Mouse (Mus musculus) spleen, postnatal 14 days (tissue): Measurements from ENCODE around the gene Tnni3k.

Source experiments
- DNase-seq, 2 experiments: peaks; one replicate each; pipeline ENCODE4 v3.0.0; 2021 to 2022; ENCODE audit warnings: low spot score in 2 of 2

Gene Tnni3k

DNA sequence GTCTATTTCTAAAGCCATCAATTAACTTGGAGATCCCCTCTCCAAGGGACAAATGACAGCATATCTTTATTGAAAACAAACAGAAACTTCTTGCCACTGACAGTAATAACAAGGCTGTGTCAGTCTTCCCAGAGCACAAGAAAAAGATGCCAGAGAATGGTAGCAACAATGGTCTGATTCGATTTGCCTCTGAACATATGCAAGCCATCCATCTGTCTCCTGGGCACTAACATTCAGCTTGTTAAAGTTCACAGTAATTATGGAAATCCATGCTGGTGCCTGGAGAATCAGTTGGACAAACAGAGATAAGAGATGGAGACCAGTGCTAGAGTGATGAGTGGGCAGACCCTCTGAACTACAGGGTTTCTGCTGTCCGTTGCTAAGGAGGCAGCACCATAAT lies 102.1 kb downstream of the Tnni3k start:
- no peak for DNase-seq

DNA sequence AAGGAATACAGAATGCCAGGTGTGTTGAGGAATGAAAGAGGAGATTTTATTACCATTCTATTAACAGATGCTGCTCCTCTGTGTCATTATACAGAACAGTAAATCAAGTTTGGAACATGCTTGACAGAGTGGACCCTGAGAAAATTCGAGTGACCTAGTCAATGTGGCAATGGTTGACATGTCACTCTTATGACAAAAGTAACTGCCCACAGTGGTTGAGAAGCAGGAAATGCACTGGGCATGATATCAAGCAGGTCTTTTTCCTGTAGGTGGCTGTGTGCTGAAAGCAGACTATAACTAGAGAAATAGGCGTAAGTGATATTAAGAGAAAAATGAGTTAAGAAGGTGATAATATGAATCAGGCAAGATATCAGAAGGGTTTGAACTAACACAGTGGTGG lies 105.7 kb downstream of the Tnni3k start:
- no peak for DNase-seq

DNA sequence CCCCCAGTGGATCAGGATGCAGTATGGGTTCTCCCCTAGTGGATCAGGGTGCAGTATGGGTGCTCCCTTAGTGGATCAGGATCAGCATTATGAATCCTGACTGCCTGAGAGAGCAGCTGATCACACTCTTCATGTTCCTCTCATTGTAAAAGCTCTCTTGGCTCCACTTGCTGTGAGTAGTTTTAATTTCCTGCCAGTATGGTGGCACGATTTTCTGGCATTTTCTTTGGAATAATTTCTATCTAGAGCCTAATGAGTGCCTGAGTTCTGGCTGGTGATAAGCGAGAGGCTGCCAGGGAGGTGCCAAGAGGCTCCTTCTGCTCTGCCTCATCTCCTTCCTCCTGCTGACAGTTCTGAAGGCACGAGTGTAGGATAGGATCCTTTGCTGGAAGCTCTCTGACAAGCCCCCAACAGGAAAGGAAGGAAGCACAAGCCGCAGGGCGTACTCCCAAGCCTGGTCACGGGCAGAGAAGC lies 109.5 kb downstream of the Tnni3k start:
- DNase-seq: no peak

DNA sequence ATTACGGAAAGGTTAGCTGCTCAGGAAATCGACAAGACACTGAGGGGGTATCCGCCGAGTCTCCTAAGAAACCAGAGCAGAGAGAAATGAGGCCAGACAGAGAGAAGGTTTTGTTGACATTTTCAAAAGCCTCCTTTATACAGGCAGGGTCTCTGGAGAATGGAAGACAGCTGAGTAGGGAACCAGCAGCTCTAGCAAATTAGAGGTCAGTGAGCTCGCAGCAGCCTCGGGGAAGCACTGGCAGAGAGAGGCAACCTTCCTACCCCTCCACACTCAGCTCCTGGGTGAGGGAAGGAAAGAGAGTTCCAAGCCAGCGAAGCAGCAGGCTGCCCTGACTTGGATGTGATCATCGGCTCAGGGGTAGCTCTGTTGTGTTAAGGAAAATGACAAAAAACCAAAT lies 127.5 kb downstream of the Tnni3k start:
- DNase-seq: no peak

DNA sequence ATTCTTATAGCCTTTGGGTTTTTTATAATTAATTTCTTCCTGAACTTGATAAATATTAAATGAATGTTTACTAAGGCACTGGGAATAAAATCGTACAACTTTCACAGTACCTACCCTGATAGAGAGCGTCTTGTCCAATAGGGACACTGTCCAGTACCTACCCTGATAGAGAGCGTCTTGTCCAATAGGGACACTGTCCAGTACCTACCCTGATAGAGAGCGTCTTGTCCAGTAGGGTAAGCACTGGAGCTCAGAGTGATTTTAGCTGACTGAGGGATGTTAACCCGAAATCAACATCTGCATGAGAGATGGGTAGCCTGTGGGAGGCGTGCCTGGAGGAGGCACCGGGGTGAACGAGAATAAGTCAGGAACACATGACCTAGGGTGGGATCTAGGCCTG lies 130.3 kb downstream of the Tnni3k start:
- no peak for DNase-seq

DNA sequence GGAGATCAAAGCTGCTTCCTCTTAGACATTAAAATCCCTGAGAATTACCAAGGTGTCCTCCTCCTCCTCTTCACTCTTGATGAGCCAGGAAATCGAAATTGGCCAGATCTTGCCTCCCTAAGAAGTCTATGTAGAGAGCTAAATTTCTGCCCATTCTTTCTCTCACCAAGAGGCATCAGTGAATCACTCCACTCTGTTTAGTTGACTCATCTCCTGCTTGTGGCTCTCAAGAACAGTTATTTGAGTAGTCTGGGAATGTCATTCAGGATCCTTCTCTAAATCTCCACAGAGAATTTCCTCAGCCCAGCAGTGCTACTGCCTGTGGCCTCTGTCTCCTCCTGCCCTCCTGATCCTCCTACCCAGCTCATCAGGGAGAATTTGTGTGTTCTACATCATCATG lies 139.6 kb downstream of the Tnni3k start:
- no peak for DNase-seq

DNA sequence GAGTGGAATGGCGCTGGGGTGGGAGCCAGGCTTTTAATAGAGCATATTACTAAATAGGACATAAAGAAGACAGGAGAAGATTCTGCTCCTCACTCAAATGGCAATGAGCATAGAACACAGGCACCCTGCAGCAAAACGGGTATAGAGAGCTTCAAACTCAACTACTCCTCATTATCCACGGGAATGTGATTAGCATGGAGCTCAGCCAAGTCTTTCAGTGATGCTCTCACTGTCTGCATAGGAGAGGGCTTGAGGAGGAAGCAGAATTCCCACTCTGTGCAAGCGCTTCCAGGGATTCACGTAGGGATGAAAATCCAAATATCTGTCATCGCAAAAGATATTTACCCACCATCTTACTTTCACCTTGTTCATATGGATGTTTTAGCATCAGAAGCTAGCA lies 141.6 kb downstream of the Tnni3k start:
- DNase-seq: no peak

DNA sequence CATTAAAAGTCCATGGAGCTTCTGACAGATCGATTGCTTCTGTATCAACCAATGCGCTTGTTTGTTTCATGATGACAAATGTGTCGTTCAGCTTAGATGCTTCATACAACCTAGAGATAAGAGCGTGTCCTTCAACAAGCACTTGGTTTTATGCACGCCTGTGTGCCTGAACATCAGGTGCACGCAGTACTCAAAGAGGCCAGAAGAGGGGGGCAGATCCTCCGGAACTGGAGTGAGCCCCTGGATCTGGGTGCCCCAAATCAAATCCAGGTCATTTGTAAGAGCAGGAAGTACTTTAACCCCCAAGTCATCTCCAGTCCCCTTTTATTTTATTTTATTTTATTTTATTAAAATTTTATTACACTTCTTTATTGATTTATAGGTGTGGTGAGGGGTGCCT lies 158.5 kb downstream of the Tnni3k start:
- no peak for DNase-seq

DNA sequence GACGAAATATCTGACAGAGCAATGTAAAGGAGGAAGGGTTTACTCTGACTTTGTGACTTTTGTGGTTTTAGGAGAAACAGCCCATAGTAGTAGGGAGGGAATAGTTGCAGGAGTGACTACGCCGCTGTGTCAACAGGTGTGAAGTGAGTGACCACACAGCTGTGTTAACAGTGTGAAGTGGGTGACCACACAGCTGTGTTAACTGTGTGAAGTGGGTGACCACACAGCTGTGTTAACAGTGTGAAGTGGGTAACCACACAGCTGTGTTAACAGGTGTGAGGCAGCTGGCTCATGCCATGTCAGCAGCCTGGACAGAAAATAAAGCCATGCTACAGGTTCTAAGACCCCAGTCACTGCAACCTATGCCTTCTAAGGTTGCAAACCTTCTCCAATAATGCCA lies 162.0 kb downstream of the Tnni3k start:
- no peak for DNase-seq

DNA sequence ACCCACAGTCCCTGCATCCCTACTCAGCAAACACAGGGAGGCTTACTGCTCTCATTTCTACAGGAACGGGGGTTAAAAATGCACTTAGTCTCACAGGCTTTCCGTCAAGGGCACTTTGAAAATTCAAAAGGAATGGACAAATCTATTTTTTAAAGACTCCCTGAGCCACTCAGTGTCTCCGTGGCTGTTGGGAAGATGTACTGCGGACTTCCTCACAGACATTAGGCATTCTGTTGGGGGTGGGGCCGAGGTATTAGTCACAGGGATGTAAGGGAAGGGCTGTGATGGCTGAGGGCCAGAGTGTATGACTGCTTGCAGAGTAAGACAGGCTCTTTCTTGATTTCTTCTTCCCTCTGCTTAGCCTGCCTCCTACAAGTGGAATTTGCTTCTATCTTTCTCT lies 169.8 kb downstream of the Tnni3k start:
- no peak for DNase-seq

DNA sequence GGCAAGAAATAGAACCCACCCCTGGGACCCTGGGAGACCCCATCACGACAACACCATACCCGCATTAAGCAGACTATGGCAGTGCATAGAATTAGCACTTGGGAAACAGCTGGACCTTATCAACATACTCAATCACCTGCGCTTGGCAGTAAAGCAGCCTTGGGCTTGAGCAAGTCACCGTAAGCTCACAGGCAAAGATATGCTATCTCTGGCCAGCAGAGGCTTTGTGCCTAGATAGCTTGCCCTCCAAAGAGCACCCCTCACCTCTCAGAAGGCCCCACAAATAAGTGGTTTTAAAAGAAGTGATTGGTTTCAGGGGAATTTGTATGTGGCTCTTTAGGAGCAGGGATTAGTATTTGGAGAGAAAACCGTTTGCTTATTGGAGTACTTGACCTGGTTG lies 170.2 kb downstream of the Tnni3k start:
- DNase-seq: no peak

DNA sequence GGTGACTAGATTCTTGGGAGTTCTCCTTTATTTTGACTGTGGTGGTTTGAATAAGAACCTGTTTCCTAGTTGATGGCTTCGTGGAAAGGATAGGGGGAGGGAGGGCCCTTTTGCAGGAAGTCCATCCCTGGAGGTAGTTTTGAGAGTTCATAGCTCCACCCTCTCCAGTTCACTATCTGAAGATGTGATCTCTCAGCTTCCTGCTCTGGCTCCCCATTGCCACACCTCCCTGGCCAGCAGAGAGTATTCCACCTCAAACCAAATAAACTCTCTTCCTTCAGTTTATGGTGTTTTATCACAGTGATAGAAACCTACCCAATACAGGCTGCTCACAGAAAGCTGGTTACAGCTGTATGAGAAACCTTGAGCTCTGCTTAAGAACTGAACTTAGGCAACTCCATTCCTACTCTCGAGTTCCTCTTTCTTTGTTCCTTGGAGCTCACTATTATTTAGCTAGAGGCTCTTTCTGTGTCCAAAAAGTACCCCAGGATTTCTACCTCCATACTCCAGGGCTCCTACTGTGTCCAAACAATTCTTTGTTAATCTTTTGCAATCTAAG lies 173.7 kb downstream of the Tnni3k start:
- DNase-seq: no peak

DNA sequence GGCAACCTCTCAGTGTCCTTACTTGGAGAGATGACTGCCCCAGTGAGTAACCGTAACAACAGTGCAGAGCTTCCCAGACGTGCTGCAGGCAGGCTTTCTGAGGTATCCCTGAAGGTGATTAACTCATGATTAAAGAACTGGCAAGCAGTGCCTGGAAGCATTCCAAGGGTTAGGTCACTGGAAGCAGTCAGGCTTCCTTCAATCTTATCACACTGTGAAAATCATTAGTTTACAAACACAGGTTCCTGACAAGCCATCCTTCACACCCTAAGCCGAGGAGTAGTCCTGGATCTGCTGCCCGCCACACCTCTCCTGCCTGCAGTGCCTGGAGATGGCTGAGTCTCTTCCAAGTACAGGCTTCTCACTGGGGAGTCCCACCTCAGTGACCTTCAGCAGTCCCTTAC lies 174.7 kb downstream of the Tnni3k start:
- DNase-seq: no peak

DNA sequence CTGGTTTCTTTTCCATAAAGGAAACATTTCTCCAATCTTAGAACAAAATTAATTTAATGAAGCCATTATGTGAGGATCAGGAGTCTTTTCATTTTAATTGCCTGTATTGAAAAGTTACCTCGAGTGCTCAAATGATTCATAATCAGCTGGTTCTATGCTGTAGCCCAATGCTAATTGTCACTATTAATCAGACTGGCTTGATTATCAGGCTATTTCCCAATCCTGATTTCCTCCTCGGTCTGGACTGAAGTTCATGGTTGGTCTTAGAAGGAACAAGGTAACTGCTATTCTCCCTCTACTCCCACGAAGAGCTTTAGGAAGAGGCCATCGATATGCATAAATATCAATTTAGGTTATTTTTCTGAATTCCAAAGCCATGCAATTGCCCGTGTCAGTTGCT lies 175.1 kb downstream of the Tnni3k start:
- DNase-seq: no peak

DNA sequence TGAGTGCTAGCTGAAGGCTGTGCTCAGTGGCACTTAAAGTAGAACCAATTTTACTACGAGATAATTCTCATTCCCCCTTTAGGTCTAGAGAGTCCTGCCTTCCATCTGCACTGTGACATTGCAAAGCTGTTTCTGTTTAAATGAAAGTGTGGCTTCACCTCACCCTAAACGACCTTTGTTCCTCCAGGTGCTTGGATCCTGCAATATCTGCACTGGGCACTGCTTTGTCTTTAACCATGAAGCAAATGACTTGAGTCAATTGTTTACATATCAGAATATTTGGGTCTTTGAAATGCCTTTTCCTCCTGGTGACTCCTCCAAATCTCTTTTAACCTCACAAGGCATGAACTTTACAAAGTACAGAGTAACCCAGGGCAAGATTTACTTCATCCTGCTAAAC lies 175.7 kb downstream of the Tnni3k start:
- DNase-seq: no peak

DNA sequence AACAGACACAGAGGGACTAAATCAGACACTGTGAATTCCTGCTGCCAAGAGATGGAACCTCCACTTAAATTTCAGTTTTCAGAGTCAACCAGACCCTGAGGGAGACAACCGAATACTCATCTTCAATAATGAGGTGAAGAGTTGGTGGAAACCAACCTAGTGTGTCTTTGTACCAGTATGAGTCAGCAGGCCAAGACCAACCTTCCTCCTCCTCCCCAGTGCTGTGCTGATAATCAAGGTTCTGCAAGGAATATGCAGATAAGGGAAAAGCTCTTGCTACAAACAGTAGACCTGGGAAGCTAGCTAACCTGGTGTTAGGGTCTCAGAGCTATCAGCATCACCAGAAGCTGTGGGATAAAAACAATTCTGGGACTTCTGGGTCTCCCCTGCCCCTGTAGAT lies 176.1 kb downstream of the Tnni3k start:
- no peak for DNase-seq

DNA sequence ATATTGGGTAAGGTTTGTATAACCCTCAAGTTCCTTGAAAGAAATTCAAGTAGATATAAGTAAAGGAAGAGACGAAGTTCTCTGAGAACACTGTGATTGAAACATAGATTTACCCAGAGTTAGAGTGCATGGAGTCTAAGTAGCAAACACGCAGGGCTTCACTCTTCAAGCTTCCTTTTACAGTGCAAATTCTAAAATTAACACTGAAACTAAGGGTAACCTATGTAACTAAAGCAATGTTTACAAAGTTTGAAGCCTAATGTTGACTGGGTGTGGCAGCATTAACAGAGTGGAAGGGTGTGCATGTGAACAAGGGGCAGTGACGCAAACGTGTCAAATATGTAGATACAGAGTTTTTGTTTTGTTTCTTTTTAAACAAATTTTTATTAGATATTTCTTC lies 186.4 kb downstream of the Tnni3k start:
- DNase-seq: no peak

DNA sequence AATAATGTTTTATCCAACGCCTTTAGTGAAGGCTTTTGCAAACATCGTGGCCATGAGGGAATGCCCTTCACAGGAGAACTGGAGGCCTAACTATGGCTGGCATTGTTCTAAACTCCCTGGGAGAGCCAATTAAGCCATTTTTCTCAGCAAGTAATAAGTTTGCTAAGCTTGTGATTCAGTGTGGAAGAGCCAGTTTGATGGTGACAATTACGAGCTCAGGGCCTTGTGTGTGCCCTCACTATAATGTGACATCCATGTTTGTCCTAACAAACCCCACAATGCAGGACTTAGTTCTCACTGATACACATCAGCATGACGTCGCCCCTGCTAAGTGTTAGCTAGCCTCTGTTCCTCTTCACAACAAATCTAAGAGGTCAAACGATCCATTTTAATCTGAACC lies 193.3 kb downstream of the Tnni3k start:
- no peak for DNase-seq

DNA sequence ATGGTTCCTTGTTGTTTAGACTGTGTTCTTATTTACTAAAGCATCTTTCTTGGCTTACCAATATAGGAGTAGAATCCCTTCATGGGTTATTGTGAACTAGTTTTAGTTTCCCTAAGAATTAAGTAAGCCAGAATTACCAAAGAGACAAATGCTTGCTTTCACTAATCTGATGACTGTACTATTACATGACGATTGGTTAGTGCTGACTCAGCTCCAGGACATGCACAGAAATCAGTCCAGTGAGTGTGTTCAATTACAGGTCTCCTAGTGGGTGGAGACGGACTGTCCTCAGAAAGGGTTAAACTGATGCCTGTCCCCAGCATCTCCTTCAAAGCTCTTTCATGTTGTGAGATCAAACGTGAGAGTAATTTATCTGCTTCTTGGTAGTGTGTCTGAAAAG lies 195.5 kb downstream of the Tnni3k start:
- no peak for DNase-seq

DNA sequence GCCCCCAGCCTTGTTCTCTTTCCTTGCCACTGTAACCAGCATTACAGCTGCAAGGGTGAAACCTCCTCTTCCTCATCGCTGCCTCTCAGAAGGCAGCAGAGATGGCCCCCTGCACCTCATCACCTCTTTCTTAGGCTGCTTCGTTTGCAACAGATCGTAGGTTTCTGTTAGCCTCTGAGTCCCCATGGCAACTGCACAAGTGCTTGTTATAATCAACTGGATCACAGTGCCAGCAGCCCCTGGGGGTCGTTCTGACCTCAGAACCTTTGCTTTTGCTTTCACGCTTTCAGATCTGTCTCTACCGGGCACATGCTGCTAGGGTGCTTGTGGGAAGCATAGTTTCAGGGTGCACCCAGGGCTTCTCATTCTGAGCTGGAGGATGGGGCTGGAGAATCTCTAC lies 201.9 kb downstream of the Tnni3k start:
- DNase-seq: no peak

DNA sequence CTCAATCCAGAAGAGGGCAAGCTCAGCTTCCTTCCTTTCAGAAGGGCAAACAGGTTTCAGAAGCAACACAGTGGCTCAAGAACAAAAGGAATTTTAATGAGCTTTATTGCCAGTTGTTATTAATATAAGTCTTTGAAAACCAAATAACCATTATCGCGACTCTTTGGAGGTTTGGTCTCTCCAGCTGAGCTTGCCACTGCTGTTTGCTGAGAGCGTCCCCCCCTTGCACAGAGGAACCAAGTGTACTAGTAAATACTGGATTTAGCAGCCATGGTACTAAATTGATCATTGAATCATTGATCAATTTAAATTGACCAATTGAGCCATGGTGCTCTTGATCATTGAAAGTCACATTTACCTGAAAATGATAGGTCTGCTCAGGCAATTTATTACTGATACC lies 202.9 kb downstream of the Tnni3k start:
- DNase-seq: no peak

DNA sequence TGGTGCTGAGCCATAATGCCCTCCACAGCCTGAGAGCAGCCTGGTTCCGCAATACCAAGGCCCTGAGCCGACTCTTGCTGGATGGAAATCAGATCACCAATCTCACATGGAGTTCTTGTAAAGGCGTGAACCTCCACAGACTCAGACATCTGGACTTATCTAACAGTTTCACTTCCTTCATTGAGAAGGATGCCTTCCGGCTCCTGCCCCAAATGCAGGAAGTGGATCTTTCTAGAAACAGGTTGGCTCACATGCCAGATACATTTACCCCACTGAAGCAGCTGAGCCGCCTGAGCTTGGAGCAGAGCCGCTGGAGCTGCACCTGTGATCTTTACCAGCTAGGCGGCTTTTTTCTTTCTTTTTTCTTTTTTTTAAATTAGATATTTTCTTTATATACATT lies 213.0 kb downstream of the Tnni3k start:
- no peak for DNase-seq

DNA sequence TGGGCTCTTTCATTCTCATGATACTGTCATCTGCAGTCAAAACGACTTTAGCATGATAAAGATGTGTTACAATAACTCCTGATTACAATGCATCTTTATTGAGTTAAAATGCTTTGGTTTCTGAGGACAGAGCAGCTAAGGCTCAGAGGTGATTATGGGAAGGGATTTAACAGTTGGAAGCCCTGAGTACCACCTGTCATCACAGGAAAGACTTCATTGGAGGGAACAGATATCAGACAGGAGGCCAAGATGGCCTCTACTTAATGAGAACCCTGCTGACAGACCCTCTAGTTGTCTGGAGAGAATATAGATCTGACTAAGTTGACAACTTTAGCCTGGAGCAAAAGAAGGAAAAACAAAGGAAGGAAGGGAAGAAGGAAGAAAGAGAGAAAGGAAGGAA lies 214.1 kb downstream of the Tnni3k start:
- DNase-seq: no peak

DNA sequence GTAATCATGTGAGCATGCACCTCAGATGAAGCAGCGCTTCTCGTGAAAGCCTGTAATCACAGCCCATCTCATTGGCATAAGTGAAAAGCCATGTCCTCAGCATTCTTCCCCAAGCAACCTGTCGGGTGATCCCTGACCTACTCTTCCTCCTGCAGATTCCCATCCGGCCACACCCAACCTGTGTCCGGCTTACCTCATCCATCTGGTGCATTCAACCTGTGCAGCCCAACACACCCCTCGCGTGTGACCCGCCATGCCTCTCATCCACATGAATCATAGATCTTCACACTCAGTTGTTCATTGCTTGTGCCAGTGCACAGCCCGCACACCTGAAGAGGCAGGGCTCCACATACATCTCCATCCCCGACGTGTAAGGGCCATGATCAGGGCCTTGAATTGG lies 217.3 kb downstream of the Tnni3k start:
- no peak for DNase-seq

DNA sequence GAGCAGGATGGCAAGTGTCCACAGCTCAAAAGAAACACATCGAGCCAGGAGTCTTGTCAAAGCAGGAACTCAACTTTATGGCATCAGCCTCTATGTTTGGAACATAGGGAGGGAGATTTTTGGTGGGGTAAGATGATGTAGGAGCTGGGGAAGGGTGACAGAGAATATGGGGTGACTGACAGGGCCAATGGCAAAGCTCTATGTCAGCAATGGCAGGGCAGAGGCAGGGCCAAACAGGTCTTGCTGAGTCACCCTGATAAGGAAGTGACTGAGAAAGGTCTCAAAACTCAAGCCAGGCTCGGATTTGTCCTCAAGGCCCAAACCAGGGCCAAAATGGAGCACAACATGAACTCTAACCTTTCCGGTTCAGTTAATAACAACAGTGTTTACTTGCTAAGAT lies 219.1 kb downstream of the Tnni3k start:
- no peak for DNase-seq
